Mouse (Mus musculus): ENCODE data around the gene Krtap13. TPM values are rescaled to one million over a fixed set of nuclear protein-coding genes. Genes with fewer than 3 reads are reported as not detected.
"Not testable (repeated sequence)": the region's sequence is repeated elsewhere in the genome, so short reads cannot be mapped to it uniquely, and the experiment has no call there.

The Krtap13 gene
- polyA plus RNA-seq (2015; fragmentation: Nextera tagmentation; extraction: Ambion mirVana) = not detected in 2 replicates

DNA sequence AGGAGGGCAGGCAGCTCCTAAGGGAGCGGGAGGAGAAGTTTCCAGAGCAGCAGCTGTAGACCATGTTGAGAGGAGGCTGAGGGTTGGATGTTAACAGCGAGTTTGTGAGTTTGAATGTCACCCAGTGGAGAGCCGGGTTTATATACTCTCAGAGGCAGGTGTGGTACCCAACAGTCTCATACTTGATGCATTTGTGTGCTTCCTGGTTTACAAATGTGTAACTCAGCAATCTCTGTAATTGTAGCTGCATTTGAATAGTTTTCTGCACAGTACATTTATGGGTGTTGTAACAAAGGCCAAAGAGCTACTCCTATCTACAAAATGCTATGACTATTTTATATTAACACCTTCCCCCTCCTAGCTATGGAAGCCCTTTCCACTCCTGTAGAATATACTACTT is at the start of gene Krtap13:
Gene Krtap13, minus strand, starts transcription at position 101 of the 400 bp plus-strand sequence.
- H3K4me1 ChIP-seq (replicated peaks); H3K4me2 ChIP-seq (replicated peaks); H3K9ac ChIP-seq; H3K4me3 ChIP-seq (replicated peaks); H3K36me3 ChIP-seq; ATAC-seq; H3K27ac ChIP-seq; H3K9me3 ChIP-seq; H3K27me3 ChIP-seq (replicated peaks): not testable (repeated sequence)
- WGBS = 79% methylated on average over 3 of the region's 3 CpGs

DNA sequence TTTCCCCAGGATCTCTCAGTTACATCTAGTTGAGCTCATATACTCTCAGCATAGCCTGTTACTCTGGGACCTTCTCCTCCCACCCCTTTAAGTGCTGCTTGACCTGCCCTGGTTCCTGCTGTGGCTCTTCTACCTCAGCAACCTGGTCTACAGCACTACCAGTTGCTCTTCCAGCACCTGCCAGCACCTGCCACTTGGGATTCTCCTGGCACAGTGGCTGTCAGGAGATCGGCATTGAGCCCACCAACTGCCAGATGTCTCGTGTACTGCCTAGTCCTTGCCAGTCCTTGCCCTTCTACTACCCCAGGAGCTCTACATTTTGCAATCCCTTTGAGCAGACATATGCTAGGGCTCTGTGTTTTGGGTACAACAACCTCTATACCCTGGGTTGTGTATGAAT is 35.4 kb upstream of the Krtap13 start:
- Histone ChIP-seq H3K4me3 (replicated peaks) (no peak overlapping the region), H3K9me3 (no peaks in the 10 kb centered on the region), H3K27ac (no peak overlapping the region), H3K4me2 (replicated peaks) (no peak overlapping the region), H3K9ac (no peak overlapping the region), H3K36me3 (no peaks in the 10 kb centered on the region), H3K4me1 (replicated peaks) (no peaks in the 10 kb centered on the region), H3K27me3 (replicated peaks) (no peaks in the 10 kb centered on the region)
- no peak for ATAC-seq
- WGBS = 78% methylated on average over 2 of the region's 2 CpGs

DNA sequence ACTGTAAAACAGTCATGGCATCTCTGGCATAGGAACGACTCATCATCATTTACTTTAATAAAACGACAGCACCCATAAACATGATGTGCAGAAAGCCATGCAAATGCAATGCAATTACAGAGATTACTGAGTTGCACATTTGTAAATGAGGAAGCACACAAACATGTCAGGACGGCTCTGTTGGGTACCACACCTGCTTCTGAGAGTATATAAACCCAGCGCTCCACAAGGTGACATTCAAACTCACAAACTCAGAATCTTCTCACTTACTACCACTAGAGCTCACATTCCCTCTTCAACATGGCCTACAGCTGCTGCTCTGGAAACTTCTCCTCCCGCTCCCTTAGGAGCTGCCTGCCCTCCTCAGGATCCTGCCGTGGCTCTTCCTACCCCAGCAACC is 26.2 kb upstream of the Krtap13 start, which contains the start of gene Gm5965:
Gene Gm5965, plus strand, starts transcription at position 301 of the 400 bp plus-strand sequence.
- Histone ChIP-seq H3K36me3 (no peaks in the 10 kb centered on the region), H3K9me3 (no peaks in the 10 kb centered on the region), H3K4me3 (replicated peaks) (no peak within 1 kb of the TSS), H3K27ac (no peak within 1 kb of the TSS), H3K27me3 (replicated peaks) (no peaks in the 10 kb centered on the region), H3K4me2 (replicated peaks) (no peak within 1 kb of the TSS), H3K9ac (no peak within 1 kb of the TSS), H3K4me1 (replicated peaks) (no peaks in the 10 kb centered on the region)
- whole genome bisulfite sequencing = 88% methylated on average over 5 of the region's 6 CpGs
- no peak for ATAC-seq

DNA sequence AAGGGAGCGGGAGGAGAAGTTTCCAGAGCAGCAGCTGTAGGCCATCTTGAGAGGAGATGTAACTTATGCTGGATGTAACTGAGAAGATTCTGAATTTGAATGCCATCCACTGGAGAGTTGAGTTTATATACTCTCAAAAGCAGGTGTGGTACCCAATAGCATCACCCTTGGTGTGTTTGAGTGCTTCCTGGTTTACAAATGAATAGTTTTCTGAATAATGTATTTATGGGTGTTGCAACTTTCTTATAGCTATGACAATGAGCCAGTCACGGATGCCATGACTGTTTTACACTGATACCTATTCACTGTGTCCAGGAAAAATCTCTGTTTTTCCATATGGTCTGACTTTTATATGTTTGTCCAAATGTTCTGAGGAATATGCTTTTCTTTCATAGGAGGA is 22.7 kb upstream of the Krtap13 start, which contains the start of gene 2310057N15Rik:
Gene 2310057N15Rik, minus strand, starts transcription at position 101 of the 400 bp plus-strand sequence.
- H3K4me1 ChIP-seq (replicated peaks) = no peaks in the 10 kb centered on the region
- H3K27me3 ChIP-seq (replicated peaks) = no peaks in the 10 kb centered on the region
- no peaks in the 10 kb centered on the region for H3K9me3 ChIP-seq
- H3K27ac ChIP-seq = no peak within 1 kb of the TSS
- no peak within 1 kb of the TSS for H3K9ac ChIP-seq
- H3K4me3 ChIP-seq (replicated peaks) = no peak within 1 kb of the TSS
- no peak within 1 kb of the TSS for H3K4me2 ChIP-seq (replicated peaks)
- 84% methylated on average over 2 of the region's 2 CpGs for WGBS
- H3K36me3 ChIP-seq = no peaks in the 10 kb centered on the region
- no peak for ATAC-seq

DNA sequence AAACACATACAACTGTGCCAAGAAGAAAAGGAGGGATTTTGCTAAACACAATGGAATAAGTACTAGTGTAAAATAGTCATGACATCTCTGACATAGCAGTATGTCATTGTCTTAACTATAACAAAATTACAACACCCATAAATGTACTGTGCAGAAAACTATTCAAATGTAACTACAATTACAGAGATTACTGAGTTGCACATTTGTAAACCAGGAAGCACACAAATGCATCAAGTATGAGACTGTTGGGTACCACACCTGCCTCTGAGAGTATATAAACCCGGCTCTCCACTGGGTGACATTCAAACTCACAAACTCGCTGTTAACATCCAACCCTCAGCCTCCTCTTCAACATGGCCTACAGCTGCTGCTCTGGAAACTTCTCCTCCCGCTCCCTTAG is 7.1 kb upstream of the Krtap13 start, which contains the start of gene 2310034C09Rik:
Gene 2310034C09Rik, plus strand, starts transcription at position 301 of the 400 bp plus-strand sequence.
- WGBS = 87% methylated on average over 3 of the region's 3 CpGs
- H3K4me1 ChIP-seq (replicated peaks); H3K4me3 ChIP-seq (replicated peaks); ATAC-seq; H3K36me3 ChIP-seq; H3K27me3 ChIP-seq (replicated peaks); H3K9me3 ChIP-seq; H3K4me2 ChIP-seq (replicated peaks); H3K27ac ChIP-seq; H3K9ac ChIP-seq: not testable (repeated sequence)

DNA sequence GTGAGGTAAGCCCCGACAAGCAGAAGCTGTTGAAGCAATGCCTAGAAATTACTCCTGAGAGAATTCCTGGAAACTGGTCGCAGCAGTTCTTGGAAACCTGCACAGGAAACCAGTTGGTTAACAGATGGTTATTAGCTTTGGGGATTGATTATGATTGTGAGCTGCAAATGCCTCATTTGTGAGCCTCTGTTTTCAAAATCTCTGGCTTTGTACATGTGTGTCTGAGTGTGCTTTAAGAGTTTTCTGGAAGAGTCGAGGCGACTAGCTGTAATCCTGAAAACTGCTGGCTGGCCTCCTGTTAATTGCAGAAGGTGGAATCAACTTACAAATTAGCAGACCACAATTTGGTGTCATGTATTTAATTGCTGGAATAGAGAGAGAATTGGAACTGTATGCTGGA is 3.5 kb downstream of the Krtap13 start:
- no peak overlapping the region for H3K4me3 ChIP-seq (replicated peaks)
- 64% methylated on average over 4 of the region's 4 CpGs for WGBS
- no peak overlapping the region for H3K27ac ChIP-seq
- no peaks in the 10 kb centered on the region for H3K27me3 ChIP-seq (replicated peaks)
- H3K9me3 ChIP-seq = no peaks in the 10 kb centered on the region
- H3K4me2 ChIP-seq (replicated peaks) = no peak overlapping the region
- no peak for ATAC-seq
- H3K4me1 ChIP-seq (replicated peaks) = no peaks in the 10 kb centered on the region
- no peak overlapping the region for H3K9ac ChIP-seq
- no peaks in the 10 kb centered on the region for H3K36me3 ChIP-seq

DNA sequence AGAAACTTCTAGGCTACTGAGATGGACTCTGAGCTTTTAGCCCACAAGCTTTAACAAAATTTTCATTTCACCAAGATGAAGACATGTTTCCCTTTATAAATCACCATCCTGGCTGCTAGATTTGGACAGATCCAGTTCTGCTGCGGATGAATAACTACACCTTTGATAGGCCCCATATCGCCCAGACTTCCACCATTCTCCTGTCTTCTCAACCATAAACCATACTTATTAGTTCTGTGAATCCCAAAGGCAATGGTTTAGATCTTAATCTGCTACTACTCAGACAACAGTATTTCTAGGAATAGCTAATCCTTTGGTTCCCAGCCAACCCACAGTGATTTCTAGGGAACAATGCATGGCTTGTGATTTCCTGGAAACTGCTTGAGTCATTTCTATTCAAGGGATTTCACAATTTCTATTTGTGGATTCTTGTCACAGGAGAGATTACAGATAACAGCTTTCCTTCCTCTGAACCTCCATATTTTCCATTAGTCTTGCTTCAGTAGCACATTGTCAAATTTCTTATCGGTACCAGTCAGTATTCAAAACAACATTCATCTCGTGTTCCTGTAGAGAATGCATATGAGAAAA is 6.6 kb downstream of the Krtap13 start:
- 81% methylated on average over 4 of the region's 4 CpGs for WGBS
- no peak overlapping the region for H3K4me2 ChIP-seq (replicated peaks)
- no peaks in the 10 kb centered on the region for H3K27me3 ChIP-seq (replicated peaks)
- no peak overlapping the region for H3K9ac ChIP-seq
- no peaks in the 10 kb centered on the region for H3K9me3 ChIP-seq
- H3K27ac ChIP-seq = no peak overlapping the region
- no peaks in the 10 kb centered on the region for H3K4me1 ChIP-seq (replicated peaks)
- ATAC-seq = no peak
- no peak overlapping the region for H3K4me3 ChIP-seq (replicated peaks)
- no peaks in the 10 kb centered on the region for H3K36me3 ChIP-seq

DNA sequence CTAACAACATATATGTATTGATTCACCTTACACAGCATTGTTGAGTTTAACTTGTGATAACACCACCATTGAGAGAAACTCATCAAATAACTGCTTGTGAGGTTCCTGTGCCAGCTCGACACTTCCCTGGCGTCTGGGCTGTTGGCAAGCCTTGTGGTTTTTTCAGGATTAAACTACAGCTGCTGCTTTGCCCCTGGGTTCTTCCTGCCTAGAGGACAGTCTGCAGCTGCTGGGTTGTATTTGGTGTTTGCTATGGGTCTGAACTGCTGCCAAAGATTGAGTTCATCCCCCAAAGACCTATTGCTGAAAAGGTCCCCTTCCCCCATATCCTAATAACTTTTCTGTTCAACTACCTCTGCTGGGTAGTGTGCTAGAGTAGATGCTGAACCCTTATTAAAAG is 16.0 kb downstream of the Krtap13 start:
- H3K9ac ChIP-seq = no peak overlapping the region
- no peak overlapping the region for H3K27ac ChIP-seq
- 46% methylated on average over 2 of the region's 2 CpGs for WGBS
- H3K27me3 ChIP-seq (replicated peaks) = no peaks in the 10 kb centered on the region
- no peak overlapping the region for H3K4me3 ChIP-seq (replicated peaks)
- H3K36me3 ChIP-seq = no peaks in the 10 kb centered on the region
- H3K9me3 ChIP-seq = no peaks in the 10 kb centered on the region
- ATAC-seq = no peak
- no peaks in the 10 kb centered on the region for H3K4me1 ChIP-seq (replicated peaks)
- no peak overlapping the region for H3K4me2 ChIP-seq (replicated peaks)

DNA sequence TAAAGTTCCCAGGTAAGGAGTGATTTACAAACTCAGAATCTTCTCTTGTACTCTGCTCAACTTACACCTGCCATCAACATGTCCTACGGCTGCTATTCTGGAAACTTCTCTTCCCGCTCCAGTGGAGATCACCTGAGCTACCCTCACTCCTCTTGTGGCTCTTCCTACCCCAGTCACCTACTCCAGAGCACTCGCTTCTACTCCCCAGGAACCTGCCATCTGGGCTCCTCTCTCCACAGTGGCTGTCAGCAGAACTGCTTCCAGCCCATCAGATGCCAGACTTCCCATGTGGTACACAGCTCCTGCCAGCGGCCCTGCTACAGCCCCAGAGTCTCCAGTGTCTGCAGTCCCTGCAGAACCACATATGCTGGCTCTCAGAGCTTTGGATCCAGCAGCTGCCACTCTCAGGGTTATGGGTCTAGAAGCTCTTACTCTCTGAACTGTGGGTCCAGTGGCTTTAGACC is 22.6 kb downstream of the Krtap13 start, which contains the start of gene Krtap13-1:
Gene Krtap13-1, plus strand, starts transcription at position 51 of the 464 bp plus-strand sequence.
- H3K9me3 ChIP-seq = no peaks in the 10 kb centered on the region
- no peaks in the 10 kb centered on the region for H3K27me3 ChIP-seq (replicated peaks)
- WGBS = 66% methylated on average over 4 of the region's 4 CpGs
- no peak within 1 kb of the TSS for H3K4me3 ChIP-seq (replicated peaks)
- H3K4me1 ChIP-seq (replicated peaks) = no peaks in the 10 kb centered on the region
- no peaks in the 10 kb centered on the region for H3K36me3 ChIP-seq
- H3K9ac ChIP-seq = no peak within 1 kb of the TSS
- ATAC-seq = no peak
- H3K4me2 ChIP-seq (replicated peaks) = no peak within 1 kb of the TSS
- no peak within 1 kb of the TSS for H3K27ac ChIP-seq

DNA sequence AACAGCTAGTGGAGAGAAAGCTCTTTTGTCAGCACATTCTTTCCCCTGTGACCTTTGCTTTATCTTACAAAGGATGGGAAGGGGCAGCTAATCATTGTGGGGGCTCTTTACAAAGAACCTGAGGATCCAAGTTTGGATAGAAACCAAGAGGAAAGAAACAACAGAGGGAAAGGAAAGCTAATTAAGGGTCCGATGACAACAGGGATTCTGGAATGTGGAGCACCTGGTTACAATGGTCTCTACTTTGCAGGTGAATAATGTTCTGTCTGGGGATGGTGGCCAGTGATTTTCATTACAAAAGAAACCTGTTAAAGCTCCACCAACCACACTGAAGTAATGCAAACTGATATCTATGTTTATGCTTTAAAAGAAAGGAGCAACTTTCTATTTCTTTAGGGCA is 31.4 kb downstream of the Krtap13 start:
- ATAC-seq = no peak
- Histone ChIP-seq H3K9ac (no peak overlapping the region), H3K36me3 (no peaks in the 10 kb centered on the region), H3K4me1 (replicated peaks) (no peaks in the 10 kb centered on the region), H3K4me2 (replicated peaks) (no peak overlapping the region), H3K27ac (no peak overlapping the region), H3K4me3 (replicated peaks) (no peak overlapping the region), H3K27me3 (replicated peaks) (no peaks in the 10 kb centered on the region), H3K9me3 (no peaks in the 10 kb centered on the region)
- WGBS = 33% methylated on average over 1 of the region's 1 CpGs

DNA sequence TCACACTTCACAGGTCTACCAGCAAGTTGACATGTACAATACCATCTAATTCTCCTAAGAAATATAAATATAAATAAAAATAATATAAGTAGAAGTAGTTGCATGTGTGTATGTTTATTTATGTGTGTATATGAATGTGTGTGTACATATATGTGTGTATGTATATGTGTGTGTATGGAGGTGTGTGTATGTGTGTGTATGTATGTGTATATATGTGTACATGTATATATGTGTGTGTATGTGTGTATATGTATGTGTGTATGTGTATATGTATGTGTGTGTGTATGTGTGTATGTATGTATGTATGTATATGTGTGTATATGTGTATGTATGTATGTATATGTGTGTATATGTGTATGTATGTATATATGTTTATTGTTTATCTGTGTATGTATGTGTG is 34.9 kb downstream of the Krtap13 start:
- H3K27ac ChIP-seq = no peak overlapping the region
- H3K27me3 ChIP-seq (replicated peaks) = no peaks in the 10 kb centered on the region
- no peak for ATAC-seq
- H3K9ac ChIP-seq = no peak overlapping the region
- no peaks in the 10 kb centered on the region for H3K4me1 ChIP-seq (replicated peaks)
- H3K36me3 ChIP-seq = no peaks in the 10 kb centered on the region
- H3K4me2 ChIP-seq (replicated peaks) = no peak overlapping the region
- no peaks in the 10 kb centered on the region for H3K9me3 ChIP-seq
- H3K4me3 ChIP-seq (replicated peaks) = no peak overlapping the region

DNA sequence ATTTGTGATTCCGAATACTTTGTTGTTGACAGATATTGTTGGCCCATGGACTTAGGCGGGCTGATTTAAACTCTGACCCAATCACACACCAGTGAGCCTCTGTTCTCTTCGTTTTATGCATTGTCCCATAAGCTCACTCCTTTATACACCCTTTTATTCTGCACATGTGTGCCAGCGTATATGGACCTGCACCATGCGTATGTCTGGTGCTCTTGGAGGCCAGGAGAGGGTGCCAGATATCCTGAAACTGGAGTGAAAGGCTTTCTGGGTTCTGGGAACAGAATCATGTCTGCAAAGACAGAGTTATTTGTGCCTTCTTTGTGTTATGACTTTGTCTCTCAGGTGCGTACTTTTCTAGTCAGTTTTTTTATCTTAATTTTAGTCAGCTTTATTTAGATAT is 40.2 kb downstream of the Krtap13 start:
- Histone ChIP-seq H3K36me3 (no peaks in the 10 kb centered on the region), H3K27ac (no peak overlapping the region), H3K27me3 (replicated peaks) (no peaks in the 10 kb centered on the region), H3K9me3 (no peaks in the 10 kb centered on the region), H3K4me1 (replicated peaks) (no peaks in the 10 kb centered on the region), H3K9ac (no peak overlapping the region), H3K4me3 (replicated peaks) (no peak overlapping the region), H3K4me2 (replicated peaks) (no peak overlapping the region)
- peak; percentile 61 for ATAC-seq
- WGBS = 79% methylated on average over 6 of the region's 6 CpGs

DNA sequence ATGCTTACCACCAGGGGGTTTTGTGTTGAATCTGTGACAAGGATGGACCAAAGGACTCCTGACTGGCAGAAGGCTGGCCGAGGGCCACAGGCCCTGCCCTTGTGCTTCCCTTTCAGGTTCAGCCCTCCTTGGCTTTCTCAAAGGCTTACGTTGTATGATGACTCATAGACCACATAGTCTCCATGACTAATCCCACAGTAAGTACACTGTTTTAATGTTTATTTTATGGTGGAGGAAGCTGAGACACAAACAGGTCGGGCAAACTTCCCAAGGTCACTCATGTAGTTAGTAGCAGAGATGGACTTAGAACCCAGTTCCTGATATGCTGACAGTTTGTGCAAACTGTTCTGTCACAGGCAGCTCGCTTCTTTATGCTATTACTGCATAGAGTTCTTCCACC is 40.7 kb downstream of the Krtap13 start:
- no peak overlapping the region for H3K9ac ChIP-seq
- H3K4me2 ChIP-seq (replicated peaks) = no peak overlapping the region
- no peaks in the 10 kb centered on the region for H3K27me3 ChIP-seq (replicated peaks)
- H3K4me1 ChIP-seq (replicated peaks) = no peaks in the 10 kb centered on the region
- ATAC-seq = peak; percentile 92
- 43% methylated on average over 4 of the region's 4 CpGs for WGBS
- no peaks in the 10 kb centered on the region for H3K9me3 ChIP-seq
- no peaks in the 10 kb centered on the region for H3K36me3 ChIP-seq
- no peak overlapping the region for H3K27ac ChIP-seq
- H3K4me3 ChIP-seq (replicated peaks) = no peak overlapping the region

All from intestine, embryonic 15.5 days (tissue).